Mouse (Mus musculus) layer of hippocampus, postnatal 10 days (tissue): Measurements from ENCODE around the gene Il13ra1. TPM values are rescaled to one million over a fixed set of nuclear protein-coding genes. Genes with fewer than 3 reads are reported as not detected.

Experiments
- DNase-seq, 2 experiments: peaks; one replicate each; pipeline ENCODE4 v3.0.0; 2021; ENCODE audit warnings: low spot score in 2 of 2
- total RNA-seq, 2 experiments: library from RNA; stranded (reverse); gene quantifications; 2 replicates each; pipeline ENCODE4 v1.2.3; 2021

Il13ra1 gene
- total RNA-seq, 2 experiments from 2014 or later = 4.5 to 4.9 TPM

DNA sequence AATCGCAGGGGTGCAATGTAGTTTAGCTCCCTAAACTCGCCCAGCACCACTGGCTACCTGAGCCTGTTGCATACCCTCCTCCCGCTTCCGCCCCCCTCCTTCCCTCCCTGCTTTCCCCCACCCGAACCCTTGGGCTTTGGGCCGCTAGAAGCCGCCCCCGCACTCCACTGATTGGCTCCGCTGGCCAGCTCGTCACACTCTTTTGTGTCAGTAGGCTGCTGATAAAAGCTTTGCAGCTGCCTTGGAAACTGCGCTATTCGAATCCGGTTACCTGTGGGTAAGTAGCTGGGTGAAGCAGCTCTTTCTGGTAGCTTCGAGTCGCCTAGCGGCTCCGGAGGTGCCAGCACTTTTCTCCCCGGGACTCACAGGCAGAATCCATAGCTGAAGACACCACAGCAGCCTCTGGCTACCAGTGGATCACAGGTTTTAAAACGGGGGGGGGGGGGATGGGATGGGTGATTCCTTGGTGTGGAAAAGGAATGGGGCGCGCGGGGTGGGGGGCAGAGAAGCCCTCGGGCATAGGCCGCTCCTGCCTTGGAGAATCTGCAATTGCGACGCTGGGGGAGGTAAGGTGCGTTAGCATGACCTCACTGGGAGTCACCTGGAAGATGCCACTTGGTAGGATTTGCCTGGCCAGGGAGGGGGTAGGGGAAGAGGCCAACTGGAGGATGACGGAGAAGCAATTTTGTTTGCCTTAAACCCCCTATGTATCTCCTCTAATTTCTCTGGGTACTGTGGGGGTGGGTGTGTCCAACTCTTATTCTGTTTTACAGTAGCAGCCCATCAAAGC, 84.0 kb downstream of the Il13ra1 start, which contains the start of gene Zcchc12:
Gene Zcchc12, plus strand, starts transcription at position 169 of the 790 bp plus-strand sequence.
- peak; percentile 35 to 49 for DNase-seq

DNA sequence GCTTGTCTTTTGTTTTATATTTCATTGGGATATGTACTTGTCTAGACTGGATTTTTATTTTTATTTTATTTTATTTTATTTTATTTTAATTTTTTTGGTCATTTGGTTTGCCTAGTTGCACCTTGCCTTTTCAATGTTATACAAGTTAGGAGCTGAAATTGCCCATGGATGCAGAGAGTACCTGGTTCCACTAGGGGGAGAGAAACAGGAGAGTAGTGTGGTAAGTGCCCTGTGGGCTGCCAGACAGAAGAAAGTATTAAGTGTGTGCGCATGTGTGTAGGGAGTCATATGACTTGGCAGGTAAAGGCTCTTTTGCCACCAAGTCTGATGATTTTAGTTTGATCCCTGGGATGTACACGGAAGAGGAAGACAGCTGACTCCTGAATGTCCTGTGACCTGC, 97.6 kb downstream of the Il13ra1 start:
- no peak for DNase-seq

DNA sequence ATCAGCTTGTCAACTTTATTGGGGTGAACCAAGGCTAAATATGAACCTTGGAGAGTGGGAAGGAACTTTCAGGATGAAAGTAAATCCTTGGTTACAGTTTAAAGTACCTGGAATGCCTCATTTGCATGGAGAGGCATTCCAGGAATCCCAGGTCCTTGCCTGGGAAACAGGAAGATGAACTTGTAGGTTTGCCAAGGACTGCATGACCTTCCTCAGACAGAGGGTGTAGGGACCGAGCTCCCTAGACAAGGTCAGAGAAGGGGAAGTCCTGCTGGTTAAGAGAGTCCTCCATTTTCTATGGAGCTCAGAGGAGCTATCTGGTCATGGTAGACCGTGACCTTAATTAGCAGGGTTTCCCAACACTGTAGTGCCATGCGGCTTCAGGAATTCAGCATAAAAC, 99.3 kb downstream of the Il13ra1 start:
- no peak for DNase-seq

Other genes starting within 250 kb of the Il13ra1 start
- 10 to 100 TPM; 19.0 to 22.1 TPM for gene Dock11, start 223.3 kb upstream of the Il13ra1 start, total RNA-seq
- 10 to 100 TPM; 73.2 to 74.0 TPM for gene Zcchc12, start 83.8 kb downstream of the Il13ra1 start, total RNA-seq
- 10 to 100 TPM; 15.3 to 16.9 TPM for gene Lonrf3, start 216.2 kb downstream of the Il13ra1 start, total RNA-seq